Mouse (Mus musculus) spleen, adult 2 months (tissue): ENCODE measurements around the gene Tspyl1.

Source experiments
- CTCF ChIP-seq: fragments of 200-500 bp; IDR thresholded peaks from 2 replicates; pipeline ENCODE4 v1.5.1; 2011; ENCODE audit warnings: mild to moderate bottlenecking, inconsistent platforms; ENCODE audit not compliant: insufficient read depth, insufficient read length, insufficient replicate concordance; ENCODE audit errors: extremely low read depth
- POLR2A ChIP-seq: fragments of 200-500 bp; IDR thresholded peaks from 2 replicates; pipeline ENCODE4 v1.6.1; 2011; ENCODE audit warnings: low read depth, low read length, inconsistent platforms

DNA sequence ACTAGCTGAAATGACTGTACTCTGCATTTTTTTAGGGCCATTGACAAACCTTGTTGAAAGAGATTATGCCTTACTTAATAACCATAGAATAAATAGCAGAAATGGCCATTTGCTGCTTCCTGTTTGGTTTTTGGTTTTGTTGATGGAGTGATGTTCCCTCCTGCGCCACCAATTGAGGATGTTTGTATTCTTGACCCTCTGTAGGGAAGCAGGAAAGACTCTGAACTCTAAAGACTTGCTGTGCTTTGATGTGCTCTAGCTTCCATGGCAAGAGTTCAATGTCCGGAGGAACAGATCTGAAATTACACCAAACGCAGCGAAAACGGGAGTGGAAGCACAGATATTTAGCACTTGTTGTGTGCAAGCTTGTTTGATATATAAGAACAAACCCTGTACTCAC is 37.2 kb upstream of the Tspyl1 start:
- TF ChIP-seq CTCF: no peak
- TF ChIP-seq POLR2A: no peak
